Mouse (Mus musculus) mesoderm, embryonic 11.5 days (tissue): Measurements from ENCODE around the gene Tceanc.

Source experiments
- DNase-seq: peaks from one replicate; pipeline ENCODE4 v3.0.0-alpha.2; 2012; ENCODE audit warnings: low read depth, low spot score

Gene Tceanc

GRCm38 (mm10) chrX:166479365-166479983, 38.9 kb downstream of the Tceanc start, which contains the start of gene Rab9:
Gene Rab9 (minus strand): TSS chrX:166479867.
- DNase-seq: peak; percentile 93

GRCm38 (mm10) chrX:166478631-166479364, 39.6 kb downstream of the Tceanc start:
- peak; percentile 4 for DNase-seq

GRCm38 (mm10) chrX:166477393-166477792, 41.0 kb downstream of the Tceanc start:
- no peak for DNase-seq

- no peak for DNase-seq
These were observed 45.8 kb downstream of the Tceanc start for GRCm38 (mm10) chrX:166472612-166473011.

- no peak for DNase-seq
These were observed 50.0 kb downstream of the Tceanc start for GRCm38 (mm10) chrX:166468321-166468720.

GRCm38 (mm10) chrX:166455525-166455924, 62.8 kb downstream of the Tceanc start:
- no peak for DNase-seq

GRCm38 (mm10) chrX:166454331-166454730, 64.0 kb downstream of the Tceanc start:
- no peak for DNase-seq

GRCm38 (mm10) chrX:166453532-166453931, 64.8 kb downstream of the Tceanc start:
- DNase-seq: no peak
